Mouse (Mus musculus) cortical plate, adult 2 months (tissue): Measurements from ENCODE around the gene Tbx21. TPM values are rescaled to one million over a fixed set of nuclear protein-coding genes. Genes with fewer than 3 reads are reported as not detected.
A peak's percentile ranks its signal among the peaks of the same experiment; 100 is the strongest.

ENCODE experiments used
- H3K27ac ChIP-seq: fragments of 200-500 bp; 2 replicates; pipeline ENCODE4 v1.5.1; 2012; ENCODE audit warnings: low read length, control low read depth, inconsistent platforms; ENCODE audit not compliant: insufficient read depth
- H3K4me1 ChIP-seq: fragments of 200-500 bp; 2 replicates; pipeline ENCODE4 v1.6.1; 2011; ENCODE audit warnings: low read length; ENCODE audit not compliant: control insufficient read depth, insufficient read depth
- H3K4me3 ChIP-seq: fragments of 200-500 bp; 2 replicates; pipeline ENCODE4 v1.5.1; 2011; ENCODE audit warnings: mild to moderate bottlenecking, low read length, control low read depth; ENCODE audit not compliant: insufficient read depth
- CTCF ChIP-seq: fragments of 200-500 bp; IDR thresholded peaks from 2 replicates; pipeline ENCODE4 v1.5.1; 2011; ENCODE audit warnings: mild to moderate bottlenecking, control low read depth, low read length; ENCODE audit not compliant: insufficient read depth; ENCODE audit errors: extremely low read depth
- POLR2A ChIP-seq: fragments of 200-500 bp; IDR thresholded peaks from 2 replicates; pipeline ENCODE4 v1.6.1; 2011; ENCODE audit warnings: mild to moderate bottlenecking, low read length, control low read depth; ENCODE audit not compliant: insufficient read depth; ENCODE audit errors: extremely low read depth
- polyA plus RNA-seq: library from polyadenylated mRNA; depleted of rRNA; stranded (reverse); fragments of >200 nt; gene quantifications from 2 replicates; pipeline ENCODE4 v1.2.3, GENCODE M21; 2012

Tbx21 gene
- polyA plus RNA-seq, 1 experiment, result 0.10 TPM

DNA sequence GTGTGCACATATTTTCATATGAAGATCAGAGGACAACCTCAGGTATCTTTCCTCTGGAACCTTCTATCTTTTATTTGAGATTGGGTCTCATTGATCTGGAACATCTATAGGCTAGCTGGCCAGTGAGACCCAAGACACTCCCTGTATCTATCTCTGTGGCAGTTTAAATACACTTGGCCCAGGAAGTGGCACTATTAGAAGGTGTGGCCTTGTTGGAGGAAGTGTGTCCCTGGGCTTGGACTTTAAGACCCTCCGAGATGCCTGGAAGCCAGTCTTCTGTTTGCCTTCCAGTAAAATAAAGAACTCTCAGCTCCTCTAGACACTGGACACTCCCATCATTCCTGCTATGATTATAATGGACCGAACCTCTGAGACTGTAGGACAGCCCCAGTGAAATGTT, 45.4 kb downstream of the Tbx21 start:
- Histone ChIP-seq H3K4me3 (no peak overlapping the region), H3K4me1 (peaks cover 2% of the 10 kb centered on the region; the same call in 1 of the 2 replicates), H3K27ac (no peak overlapping the region)
- TF ChIP-seq POLR2A (no peak), CTCF (no peak)

DNA sequence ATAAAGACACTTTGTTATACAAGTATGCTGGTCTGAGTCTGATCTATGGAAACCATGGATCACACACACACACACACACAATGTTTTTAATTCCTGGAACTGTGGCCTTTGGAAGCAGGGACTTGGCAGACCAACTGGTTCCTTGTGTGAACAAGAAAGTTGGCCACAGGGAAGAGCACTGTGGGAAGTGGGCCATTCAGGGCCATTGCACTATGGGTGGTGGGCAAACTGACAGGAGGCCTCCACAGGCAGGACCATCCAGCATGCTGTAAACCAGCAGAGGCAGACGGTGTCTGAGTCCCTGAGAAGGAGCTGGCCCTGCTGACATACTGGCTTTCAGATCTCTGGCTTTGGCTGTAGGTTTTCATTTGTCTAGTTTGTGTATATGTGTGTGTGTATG, 45.8 kb downstream of the Tbx21 start:
- Histone ChIP-seq H3K4me1 (peaks cover 2% of the 10 kb centered on the region; the same call in 1 of the 2 replicates), H3K4me3 (no peak overlapping the region), H3K27ac (no peak overlapping the region)
- no peak for TF ChIP-seq CTCF
- no peak for TF ChIP-seq POLR2A

DNA sequence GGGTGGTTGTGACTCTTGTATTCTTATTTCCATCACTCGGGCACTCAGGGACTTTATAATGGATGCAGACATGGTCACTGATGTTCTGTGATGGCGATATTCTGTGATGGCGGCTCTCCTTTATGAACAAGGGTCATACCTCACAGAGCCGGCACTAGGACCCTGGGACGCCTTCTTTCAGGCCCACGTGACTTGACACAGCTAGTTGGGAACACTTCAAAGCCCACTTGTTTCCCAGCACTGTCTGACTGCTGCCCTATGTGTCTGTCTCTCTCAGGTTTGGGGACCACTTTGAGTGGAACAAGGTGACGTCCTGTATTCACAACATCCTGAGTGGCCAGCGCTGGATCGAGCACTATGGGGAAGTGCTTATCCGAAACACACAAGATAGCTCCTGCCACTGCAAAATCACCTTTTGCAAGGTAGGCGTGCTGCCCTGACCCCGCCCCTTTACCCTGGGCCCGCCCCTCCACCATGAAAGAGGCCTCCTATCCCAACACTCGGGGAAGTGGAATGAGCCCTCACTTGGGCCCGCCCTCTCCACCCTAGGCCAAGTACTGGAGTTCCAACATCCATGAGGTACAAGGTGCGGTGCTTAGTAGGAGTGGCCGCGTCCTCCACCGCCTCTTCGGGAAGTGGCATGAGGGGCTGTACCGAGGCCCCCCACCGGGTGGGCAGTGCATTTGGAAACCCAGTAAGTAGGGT, 48.3 kb downstream of the Tbx21 start:
- TF ChIP-seq POLR2A (no peak), CTCF (no peak)
- H3K4me3 ChIP-seq, result no peak overlapping the region
- peaks cover 2% of the 10 kb centered on the region; the same call in 1 of the 2 replicates for H3K4me1 ChIP-seq
- no peak overlapping the region for H3K27ac ChIP-seq

DNA sequence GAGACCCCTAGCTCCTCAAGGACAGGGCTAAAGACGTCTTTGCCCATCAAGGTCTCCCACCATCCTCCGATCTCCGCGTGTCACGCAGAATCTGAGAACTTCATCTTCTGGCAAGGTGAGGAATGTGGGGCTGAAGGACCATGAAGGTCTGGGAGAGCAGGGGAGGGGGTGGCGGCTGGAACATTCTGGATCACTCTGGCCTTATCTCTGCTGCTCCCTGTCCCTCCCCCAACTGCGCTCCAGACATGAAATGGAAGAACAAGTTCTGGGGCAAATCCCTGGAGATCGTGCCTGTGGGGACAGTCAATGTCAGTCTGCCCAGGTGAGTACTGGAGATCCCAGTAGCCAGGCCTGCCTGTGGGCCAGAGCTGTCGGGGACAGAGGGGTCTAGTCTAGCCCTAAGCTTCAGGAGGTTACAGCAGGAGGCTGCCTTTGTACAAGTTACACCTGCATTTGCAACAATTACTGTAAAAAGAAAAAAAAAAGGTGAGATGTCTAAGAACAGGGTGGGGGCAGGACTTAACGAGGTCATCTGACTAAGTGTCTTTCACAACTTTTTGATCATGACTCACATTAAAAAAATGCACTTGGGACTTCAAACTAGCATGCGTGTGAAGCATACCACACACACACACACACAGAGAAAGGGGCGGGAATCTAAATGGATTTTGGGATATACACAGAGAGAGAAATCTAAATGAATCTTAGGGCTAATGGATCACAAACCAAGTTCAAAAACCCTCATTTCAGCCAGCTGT, 49.4 kb downstream of the Tbx21 start:
- peaks cover 2% of the 10 kb centered on the region; the same call in 1 of the 2 replicates for H3K4me1 ChIP-seq
- TF ChIP-seq CTCF (no peak), POLR2A (no peak)

DNA sequence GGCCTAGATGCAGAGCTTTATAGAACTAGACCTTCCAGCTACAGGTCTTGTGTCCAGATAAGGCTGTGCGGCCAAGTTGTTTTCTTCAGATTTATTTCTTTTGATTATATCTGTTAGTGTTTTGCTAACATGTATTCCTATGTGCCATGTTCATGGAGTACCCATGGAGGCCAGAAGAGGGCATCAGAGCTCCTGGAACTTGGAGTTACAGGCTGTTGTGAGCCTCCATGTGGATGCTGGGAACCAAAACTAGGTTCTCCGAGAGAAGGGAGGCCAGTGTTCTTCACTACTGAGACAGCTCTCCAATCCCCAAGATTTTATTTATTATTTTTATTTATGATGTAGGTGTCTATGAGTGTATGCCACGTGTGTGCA, 51.2 kb downstream of the Tbx21 start:
- no peak overlapping the region for H3K4me3 ChIP-seq
- H3K4me1 ChIP-seq, result no peaks in the 10 kb centered on the region
- peak overlapping the region; percentile 28; the same call in 1 of the 2 replicates for H3K27ac ChIP-seq
- TF ChIP-seq CTCF (no peak), POLR2A (no peak)

More for the DNA sequence above, 49.4 kb downstream of the Tbx21 start:
- H3K4me3 ChIP-seq, result no peak overlapping the region
- no peak overlapping the region for H3K27ac ChIP-seq

DNA sequence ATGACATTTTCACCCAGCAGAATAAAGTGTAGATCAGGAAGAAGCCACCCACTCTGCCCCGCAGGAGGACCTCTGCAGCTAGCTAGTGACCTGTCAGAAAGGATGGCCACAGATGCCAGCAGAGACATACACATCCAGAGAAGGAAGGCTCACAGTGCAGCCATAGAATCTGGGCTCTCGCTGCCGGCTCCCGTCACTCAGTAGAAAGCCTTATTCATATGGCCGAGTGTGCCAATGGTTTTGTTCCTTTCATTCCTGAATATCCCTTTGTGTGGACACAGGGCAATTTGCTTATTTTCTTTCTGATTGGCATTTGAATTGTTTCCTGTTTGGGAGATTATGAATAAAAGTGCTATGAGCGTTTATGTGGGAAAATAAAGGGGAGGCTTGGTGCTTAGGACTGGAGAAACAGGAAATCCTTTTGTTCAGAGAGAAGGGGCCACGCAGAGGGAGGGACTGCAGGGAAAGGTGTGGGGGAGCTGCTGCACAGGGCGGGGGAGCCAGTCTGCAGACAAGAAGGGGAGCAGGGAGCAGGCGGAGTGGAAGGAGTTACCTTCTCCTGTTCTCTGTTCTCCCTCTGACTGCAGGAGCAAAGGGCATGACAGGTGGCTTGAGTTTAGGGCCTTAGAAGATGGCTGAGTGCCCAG, 51.7 kb downstream of the Tbx21 start:
- no peaks in the 10 kb centered on the region for H3K4me1 ChIP-seq
- peak overlapping the region; percentile 28; the same call in 1 of the 2 replicates for H3K27ac ChIP-seq
- no peak overlapping the region for H3K4me3 ChIP-seq
- TF ChIP-seq CTCF, result no peak
- TF ChIP-seq POLR2A, result no peak

DNA sequence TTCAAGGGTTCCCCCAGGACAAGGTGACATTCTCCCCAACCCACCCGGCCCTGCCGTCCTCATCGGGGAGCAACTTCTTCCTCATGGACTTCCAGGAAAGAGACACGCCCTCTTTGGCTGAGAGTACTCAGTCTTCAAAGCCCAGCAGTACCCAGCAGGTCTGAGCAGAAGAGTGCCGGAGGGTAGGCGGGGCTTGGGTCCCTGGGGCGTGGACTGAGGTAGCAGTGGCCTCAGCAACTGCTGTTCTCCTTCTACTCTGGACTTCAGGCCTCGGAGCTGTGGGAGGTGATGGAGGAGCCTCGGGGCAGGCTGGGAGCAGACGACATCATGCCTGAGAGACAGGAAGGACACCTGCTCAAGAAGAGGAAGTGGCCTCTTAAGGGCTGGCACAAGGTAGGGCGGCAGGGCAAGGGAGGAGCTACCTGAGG, 62.9 kb downstream of the Tbx21 start:
- TF ChIP-seq CTCF (no peak), POLR2A (no peak)
- H3K4me3 ChIP-seq, result peak overlapping the region; percentile 54; the same call in 1 of the 2 replicates
- no peak overlapping the region for H3K27ac ChIP-seq
- H3K4me1 ChIP-seq, result peaks cover 1% of the 10 kb centered on the region; the same call in 1 of the 2 replicates

DNA sequence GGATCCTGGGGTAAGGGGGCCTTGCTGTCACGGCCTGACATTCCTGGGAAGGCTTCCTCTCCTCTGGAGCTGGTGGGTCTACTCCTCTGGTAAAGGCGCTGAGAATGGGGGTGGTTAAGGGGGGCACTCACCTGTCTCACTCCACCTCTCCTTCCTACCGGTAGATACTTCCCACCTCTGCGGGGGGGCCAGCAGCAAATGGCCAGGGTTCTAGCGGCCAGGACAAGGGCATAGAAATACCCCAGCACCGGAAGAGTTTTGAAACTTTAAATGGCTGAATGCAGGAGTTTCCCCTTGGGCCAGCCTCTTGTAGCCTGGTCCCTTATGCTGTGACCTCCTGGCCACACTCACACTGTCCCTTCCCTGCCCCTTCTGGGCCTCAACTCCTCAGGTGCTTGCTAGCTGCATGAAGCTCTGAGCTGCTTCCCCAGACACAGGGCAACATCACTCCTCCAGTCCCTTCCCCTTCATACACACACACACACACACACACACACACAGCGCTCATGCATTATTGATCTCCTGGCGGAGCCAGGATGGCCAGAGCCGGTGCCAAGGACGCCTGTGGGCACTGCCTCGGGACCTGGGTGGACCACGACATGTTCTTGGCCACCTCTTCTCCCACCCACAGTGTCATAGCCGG, 64.1 kb downstream of the Tbx21 start:
- H3K27ac ChIP-seq, result no peak overlapping the region
- peak overlapping the region; percentile 54 for H3K4me3 ChIP-seq
- peaks cover 1% of the 10 kb centered on the region; the same call in 1 of the 2 replicates for H3K4me1 ChIP-seq
- TF ChIP-seq CTCF, result no peak
- TF ChIP-seq POLR2A, result no peak
